Mouse (Mus musculus) embryonic facial prominence, embryonic 13.5 days (tissue): ENCODE results near the gene Gldc. TPM values are rescaled to one million over a fixed set of nuclear protein-coding genes. Genes with fewer than 3 reads are reported as not detected.

Experiments used
- ATAC-seq: fragments of 200-750 bp; cut with Nextera tagmentation; 2 replicates; pipeline ENCODE4 v1.8.0; 2017; ENCODE audit warnings: low read depth; ENCODE audit not compliant: insufficient number of reproducible peaks, insufficient read depth, low FRiP score, low TSS enrichment
- H3K27ac ChIP-seq: fragments of 300-500 bp; sonication (generic); 2 replicates; pipeline ENCODE4 v1.5.1; 2015; ENCODE audit warnings: moderate library complexity, mild to moderate bottlenecking, inconsistent platforms
- H3K27me3 ChIP-seq: fragments of 300-500 bp; sonication (generic); 2 replicates; pipeline ENCODE4 v1.6.1; 2015; ENCODE audit warnings: mild to moderate bottlenecking, inconsistent platforms
- H3K36me3 ChIP-seq: fragments of 300-500 bp; sonication (generic); 2 replicates; pipeline ENCODE4 v1.6.1; 2015; ENCODE audit warnings: mild to moderate bottlenecking, inconsistent platforms
- H3K4me1 ChIP-seq: fragments of 300-500 bp; sonication (generic); 2 replicates; pipeline ENCODE4 v1.6.1; 2015; ENCODE audit warnings: inconsistent platforms
- H3K4me2 ChIP-seq: fragments of 300-500 bp; sonication (generic); 2 replicates; pipeline ENCODE4 v1.6.1; 2015; ENCODE audit warnings: moderate library complexity, mild to moderate bottlenecking, inconsistent platforms
- H3K4me3 ChIP-seq: fragments of 300-500 bp; sonication (generic); 2 replicates; pipeline ENCODE4 v1.5.1; 2015; ENCODE audit warnings: mild to moderate bottlenecking, inconsistent platforms
- H3K9ac ChIP-seq: fragments of 300-500 bp; sonication (generic); 2 replicates; pipeline ENCODE4 v1.6.1; 2015; ENCODE audit warnings: mild to moderate bottlenecking, inconsistent platforms
- H3K9me3 ChIP-seq: fragments of 300-500 bp; sonication (generic); 2 replicates; pipeline ENCODE4 v1.6.1; 2016; ENCODE audit warnings: inconsistent platforms
- WGBS: fragments of 180-500 bp; shearing (Covaris S2); methylation state at CpG from one replicate; pipeline ENCODE4 v1.1.7; 2015; ENCODE audit warnings: mixed read lengths; 5-methylcytosine and 5-hydroxymethylcytosine counted together
- polyA plus RNA-seq: library from polyadenylated mRNA; unstranded; fragments of >200 nt; fragmentation: Nextera tagmentation; extraction: Ambion mirVana; gene quantifications from 2 replicates; pipeline ENCODE4 v1.2.1, GENCODE M21; 2015

Gldc gene
- polyA plus RNA-seq, 1 experiment from 2014 or later = 3.7 TPM

DNA sequence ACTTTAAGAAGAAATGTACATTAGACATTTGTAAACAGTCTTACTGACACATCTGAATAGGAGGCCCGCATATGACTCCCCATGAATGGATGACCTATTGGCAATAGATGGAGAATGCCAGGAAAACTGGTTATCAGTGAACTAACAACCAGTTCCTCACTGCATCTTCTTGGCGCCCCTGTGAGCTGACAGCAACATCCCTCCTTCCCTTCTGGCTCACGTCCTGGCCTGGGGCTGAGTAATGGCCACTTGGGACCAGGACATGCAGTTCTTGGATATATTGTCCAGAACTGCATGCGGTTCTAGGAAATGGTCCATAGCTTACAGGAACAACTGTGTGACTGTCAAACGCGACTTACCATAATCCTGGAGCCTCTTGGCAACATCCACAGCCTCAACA is 72.6 kb downstream of the Gldc start:
- no peak overlapping the region for H3K9ac ChIP-seq
- no peak for ATAC-seq
- H3K9me3 ChIP-seq = peaks cover 5% of the 10 kb centered on the region
- no peak overlapping the region for H3K4me2 ChIP-seq
- no peak overlapping the region for H3K4me3 ChIP-seq
- no peaks in the 10 kb centered on the region for H3K27me3 ChIP-seq
- H3K36me3 ChIP-seq = peaks cover 30% of the 10 kb centered on the region
- H3K4me1 ChIP-seq = peaks cover 10% of the 10 kb centered on the region
- WGBS = 83% methylated on average over 6 of the region's 6 CpGs
- H3K27ac ChIP-seq = no peak overlapping the region

- no peak for ATAC-seq
- H3K9ac ChIP-seq = no peak overlapping the region
- WGBS = 94% methylated on average over 12 of the region's 12 CpGs
- peaks cover 5% of the 10 kb centered on the region for H3K9me3 ChIP-seq
- H3K36me3 ChIP-seq = peaks cover 46% of the 10 kb centered on the region
- H3K27ac ChIP-seq = no peak overlapping the region
- no peak overlapping the region for H3K4me3 ChIP-seq
- no peaks in the 10 kb centered on the region for H3K27me3 ChIP-seq
- H3K4me2 ChIP-seq = no peak overlapping the region
- peaks cover 13% of the 10 kb centered on the region for H3K4me1 ChIP-seq
These were observed 74.7 kb downstream of the Gldc start for GRCm38 (mm10) chr19:30100571-30100970.

DNA sequence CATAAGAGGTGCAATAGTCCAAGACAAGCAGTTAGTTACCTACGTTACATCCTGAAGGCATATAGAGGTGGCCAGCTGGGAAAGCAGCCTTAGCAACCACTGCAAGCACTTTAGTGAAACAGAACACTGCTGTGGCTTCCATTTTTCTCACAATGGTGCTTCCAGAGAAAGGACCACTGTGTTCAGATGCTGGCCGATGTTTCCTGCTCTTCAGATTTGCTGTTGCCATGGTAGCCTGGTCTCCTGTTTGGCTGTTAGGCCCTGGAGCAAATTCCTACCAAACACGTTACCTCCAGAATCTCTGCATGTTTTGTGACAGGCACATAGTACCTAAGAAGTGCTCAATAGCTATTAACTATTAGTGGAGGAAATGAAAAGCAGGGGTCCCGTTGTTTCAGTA is 78.2 kb downstream of the Gldc start:
- WGBS = 65% methylated on average over 4 of the region's 4 CpGs
- Histone ChIP-seq H3K4me3 (no peak overlapping the region), H3K9me3 (peaks cover 5% of the 10 kb centered on the region), H3K36me3 (peaks cover 80% of the 10 kb centered on the region), H3K4me1 (peaks cover 17% of the 10 kb centered on the region), H3K27me3 (no peaks in the 10 kb centered on the region), H3K27ac (peak overlapping the region; percentile 73; the same call in 1 of the 2 replicates), H3K4me2 (no peak overlapping the region), H3K9ac (no peak overlapping the region)
- no peak for ATAC-seq

DNA sequence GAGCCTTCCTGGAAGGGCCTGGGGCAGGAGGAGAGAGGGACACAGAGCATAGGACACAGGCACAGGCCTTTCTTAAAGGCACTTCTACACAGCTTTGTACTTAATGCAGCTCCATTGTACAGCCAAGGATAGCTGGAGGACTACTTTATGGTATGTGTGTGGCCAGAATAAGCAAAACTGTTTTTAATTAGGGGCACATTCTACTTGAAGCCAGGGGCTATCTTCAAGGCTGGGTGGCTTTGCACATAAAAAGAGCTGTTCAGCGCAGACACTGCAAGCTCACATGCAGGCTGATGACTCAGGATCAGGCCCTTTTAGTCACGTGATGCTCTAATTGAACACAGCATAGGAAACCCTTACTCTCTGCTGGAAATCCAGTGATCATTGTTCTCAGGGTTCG is 79.0 kb downstream of the Gldc start:
- ATAC-seq = peak; percentile 78
- Histone ChIP-seq H3K4me2 (no peak overlapping the region), H3K9ac (no peak overlapping the region), H3K9me3 (peaks cover 5% of the 10 kb centered on the region), H3K4me3 (no peak overlapping the region), H3K36me3 (peaks cover 89% of the 10 kb centered on the region), H3K27me3 (no peaks in the 10 kb centered on the region), H3K27ac (peak overlapping the region; percentile 73), H3K4me1 (peaks cover 17% of the 10 kb centered on the region)
- 20% methylated on average over 3 of the region's 3 CpGs for WGBS

DNA sequence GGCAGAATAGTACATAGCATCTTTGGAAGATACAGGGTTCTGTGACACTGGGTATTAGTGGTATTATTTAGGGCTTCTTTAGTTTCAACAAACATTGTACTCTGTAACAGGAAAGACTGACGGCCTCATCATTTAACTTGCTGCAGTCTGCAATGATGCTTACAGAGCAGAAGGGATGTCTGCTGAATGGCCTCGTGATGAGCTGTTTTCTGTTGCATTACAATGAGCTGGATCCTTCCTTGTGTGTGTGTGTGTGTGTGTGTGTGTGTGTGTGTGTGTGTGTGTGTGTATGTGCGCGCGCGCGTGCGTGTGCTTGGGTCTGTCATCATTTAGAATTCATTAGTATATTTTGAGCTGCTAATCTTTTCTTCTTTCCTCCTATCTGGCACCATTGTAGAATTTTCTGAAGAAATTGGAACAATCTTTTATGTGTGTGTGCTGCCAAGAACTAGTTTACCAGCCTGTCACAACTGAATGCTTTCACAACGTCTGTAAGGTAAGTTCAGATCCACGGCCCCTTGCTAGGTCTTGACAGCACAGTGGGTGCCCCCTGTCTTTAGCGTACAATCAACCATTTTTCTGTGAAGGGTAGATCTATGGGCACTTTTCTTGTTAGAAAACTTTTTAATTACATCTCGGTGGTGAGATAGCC is 83.5 kb downstream of the Gldc start:
- Histone ChIP-seq H3K9ac (no peak overlapping the region), H3K4me2 (no peak overlapping the region), H3K4me1 (peaks cover 13% of the 10 kb centered on the region), H3K9me3 (no peaks in the 10 kb centered on the region), H3K27me3 (no peaks in the 10 kb centered on the region), H3K4me3 (no peak overlapping the region), H3K36me3 (peaks cover 83% of the 10 kb centered on the region), H3K27ac (no peak overlapping the region)
- no peak for ATAC-seq
- 91% methylated on average over 12 of the region's 12 CpGs for WGBS

- Histone ChIP-seq H3K4me3 (no peak overlapping the region), H3K4me1 (peaks cover under 1% of the 10 kb centered on the region; the same call in 1 of the 2 replicates), H3K4me2 (no peak overlapping the region), H3K27me3 (no peaks in the 10 kb centered on the region), H3K36me3 (peaks cover 86% of the 10 kb centered on the region), H3K9me3 (no peaks in the 10 kb centered on the region), H3K27ac (no peak overlapping the region), H3K9ac (no peak overlapping the region)
- no peak for ATAC-seq
- WGBS = 78% methylated on average over 6 of the region's 6 CpGs
These were observed 85.1 kb downstream of the Gldc start for GRCm38 (mm10) chr19:30090163-30090562.

DNA sequence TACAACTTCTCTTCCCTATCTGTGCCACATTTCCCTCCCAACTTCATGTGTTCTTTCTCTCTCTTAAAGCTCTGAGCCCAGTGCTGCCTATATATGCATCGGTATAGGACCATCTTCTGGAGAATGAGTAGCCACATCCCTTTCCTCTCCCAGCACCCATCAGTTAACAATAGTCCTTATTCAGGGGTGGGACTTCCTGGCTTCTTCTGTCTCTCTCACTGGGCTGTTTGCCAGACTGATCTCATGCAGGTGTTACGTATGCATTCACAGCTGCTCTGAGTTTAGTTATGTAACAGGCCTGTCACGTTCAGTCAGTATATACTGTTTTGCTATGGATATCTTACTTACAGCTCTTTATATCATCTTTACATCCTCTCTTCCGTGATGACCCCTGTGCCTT is 109.4 kb downstream of the Gldc start:
- H3K4me3 ChIP-seq = no peak overlapping the region
- ATAC-seq = no peak
- no peak overlapping the region for H3K9ac ChIP-seq
- H3K27ac ChIP-seq = no peak overlapping the region
- 0 out of 2 replicates have a peak, but pooled peaks cover 5% of the 10 kb centered on the region for H3K36me3 ChIP-seq
- H3K4me1 ChIP-seq = no peaks in the 10 kb centered on the region
- no peaks in the 10 kb centered on the region for H3K9me3 ChIP-seq
- no peaks in the 10 kb centered on the region for H3K27me3 ChIP-seq
- 64% methylated on average over 4 of the region's 4 CpGs for WGBS
- no peak overlapping the region for H3K4me2 ChIP-seq

GRCm38 (mm10) chr19:30054218-30054617 is 121.0 kb downstream of the Gldc start:
- no peak overlapping the region for H3K27ac ChIP-seq

GRCm38 (mm10) chr19:30051479-30051878 is 123.8 kb downstream of the Gldc start:
- Histone ChIP-seq H3K4me3 (no peak overlapping the region), H3K9ac (no peak overlapping the region), H3K4me1 (no peaks in the 10 kb centered on the region), H3K27ac (no peak overlapping the region), H3K27me3 (no peaks in the 10 kb centered on the region), H3K9me3 (no peaks in the 10 kb centered on the region), H3K36me3 (peaks cover 21% of the 10 kb centered on the region), H3K4me2 (no peak overlapping the region)
- no peak for ATAC-seq
- WGBS = 78% methylated on average over 3 of the region's 3 CpGs

More at GRCm38 (mm10) chr19:30054218-30054617, 121.0 kb downstream of the Gldc start:
- no peaks in the 10 kb centered on the region for H3K4me1 ChIP-seq
- H3K4me2 ChIP-seq = no peak overlapping the region
- H3K9ac ChIP-seq = no peak overlapping the region
- H3K4me3 ChIP-seq = no peak overlapping the region
- H3K27me3 ChIP-seq = no peaks in the 10 kb centered on the region
- no peaks in the 10 kb centered on the region for H3K9me3 ChIP-seq
- H3K36me3 ChIP-seq = peaks cover 17% of the 10 kb centered on the region
- WGBS = 99% methylated on average over 2 of the region's 2 CpGs
- ATAC-seq = no peak

DNA sequence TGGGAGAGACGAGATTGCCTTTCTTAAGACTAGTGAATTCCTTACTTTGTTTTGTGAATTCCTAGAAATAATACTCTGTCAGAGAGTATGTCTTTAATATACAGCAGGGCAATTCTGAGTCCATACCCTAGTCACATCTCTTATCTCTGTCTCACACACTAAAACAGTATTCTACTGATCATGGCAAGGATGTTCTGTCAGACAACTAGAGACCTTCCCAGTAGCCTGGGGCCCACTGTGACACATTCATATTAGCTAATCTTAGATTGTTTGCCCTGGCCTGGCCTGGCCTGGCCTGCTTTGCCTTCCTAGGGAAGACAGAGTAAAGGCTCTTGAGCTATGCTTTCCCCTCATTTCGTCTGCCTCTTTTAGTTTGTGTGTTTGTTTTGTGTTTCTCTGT is 124.6 kb downstream of the Gldc start:
- H3K9ac ChIP-seq = no peak overlapping the region
- H3K9me3 ChIP-seq = no peaks in the 10 kb centered on the region
- no peak overlapping the region for H3K4me3 ChIP-seq
- no peaks in the 10 kb centered on the region for H3K27me3 ChIP-seq
- H3K4me1 ChIP-seq = no peaks in the 10 kb centered on the region
- no peak overlapping the region for H3K27ac ChIP-seq
- no peak for ATAC-seq
- no peak overlapping the region for H3K4me2 ChIP-seq
- WGBS = 79% methylated on average over 2 of the region's 2 CpGs
- H3K36me3 ChIP-seq = peaks cover 23% of the 10 kb centered on the region
